Mouse (Mus musculus): Measurements from ENCODE around the gene Cerkl. TPM values are rescaled to one million over a fixed set of nuclear protein-coding genes. Genes with fewer than 3 reads are reported as not detected.

Gene Cerkl
- polyA plus RNA-seq, 1 experiment from 2014 or later, result 0.30 TPM

- Histone ChIP-seq H3K27ac (no peak overlapping the region), H3K27me3 (no peaks in the 10 kb centered on the region), H3K4me1 (no peaks in the 10 kb centered on the region), H3K9me3 (no peaks in the 10 kb centered on the region), H3K4me2 (no peak overlapping the region), H3K36me3 (no peaks in the 10 kb centered on the region), H3K9ac (no peak overlapping the region), H3K4me3 (no peak overlapping the region)
- 59% methylated on average over 8 of the region's 8 CpGs for WGBS
- no peak for ATAC-seq (ENCODE audit: borderline replicate concordance, extremely low read depth, low FRiP score, low TSS enrichment)
These were observed 57.2 kb downstream of the Cerkl start for GRCm38 (mm10) chr2:79399234-79400000.

- Histone ChIP-seq H3K9me3 (no peaks in the 10 kb centered on the region), H3K27me3 (no peaks in the 10 kb centered on the region), H3K36me3 (no peaks in the 10 kb centered on the region), H3K27ac (no peak overlapping the region), H3K9ac (no peak overlapping the region), H3K4me3 (no peak overlapping the region), H3K4me1 (no peaks in the 10 kb centered on the region), H3K4me2 (no peak overlapping the region)
- ATAC-seq (ENCODE audit: borderline replicate concordance, extremely low read depth, low FRiP score, low TSS enrichment), result no peak
- WGBS, result 51% methylated on average over 5 of the region's 5 CpGs
These were observed 57.8 kb downstream of the Cerkl start for GRCm38 (mm10) chr2:79398831-79399230.

GRCm38 (mm10) chr2:79398343-79398742 lies 58.2 kb downstream of the Cerkl start:
- Histone ChIP-seq H3K27ac (no peak overlapping the region), H3K27me3 (no peaks in the 10 kb centered on the region), H3K9me3 (no peaks in the 10 kb centered on the region), H3K4me1 (no peaks in the 10 kb centered on the region), H3K4me2 (no peak overlapping the region), H3K4me3 (no peak overlapping the region), H3K9ac (no peak overlapping the region), H3K36me3 (no peaks in the 10 kb centered on the region)
- no peak for ATAC-seq (ENCODE audit: borderline replicate concordance, extremely low read depth, low FRiP score, low TSS enrichment)
- 49% methylated on average over 2 of the region's 2 CpGs for WGBS

- Histone ChIP-seq H3K27ac (no peak overlapping the region), H3K4me3 (no peak overlapping the region), H3K9ac (no peak overlapping the region), H3K4me2 (no peak overlapping the region), H3K9me3 (no peaks in the 10 kb centered on the region), H3K36me3 (no peaks in the 10 kb centered on the region), H3K4me1 (no peaks in the 10 kb centered on the region), H3K27me3 (no peaks in the 10 kb centered on the region)
- WGBS, result 55% methylated on average over 2 of the region's 2 CpGs
- ATAC-seq (ENCODE audit: borderline replicate concordance, extremely low read depth, low FRiP score, low TSS enrichment), result no peak
These were observed 59.5 kb downstream of the Cerkl start for GRCm38 (mm10) chr2:79397107-79397506.

- H3K9ac ChIP-seq, result no peak overlapping the region
- H3K4me1 ChIP-seq, result no peaks in the 10 kb centered on the region
- ATAC-seq (ENCODE audit: borderline replicate concordance, extremely low read depth, low FRiP score, low TSS enrichment), result no peak
- no peak overlapping the region for H3K4me3 ChIP-seq
- no peaks in the 10 kb centered on the region for H3K9me3 ChIP-seq
- H3K4me2 ChIP-seq, result no peak overlapping the region
- H3K27me3 ChIP-seq, result no peaks in the 10 kb centered on the region
- 35% methylated on average over 12 of the region's 12 CpGs for WGBS
- no peaks in the 10 kb centered on the region for H3K36me3 ChIP-seq
- no peak overlapping the region for H3K27ac ChIP-seq
These were observed 77.2 kb downstream of the Cerkl start for GRCm38 (mm10) chr2:79379087-79380041.

GRCm38 (mm10) chr2:79378346-79379086 lies 78.1 kb downstream of the Cerkl start:
- Histone ChIP-seq H3K4me3 (no peak overlapping the region), H3K9me3 (no peaks in the 10 kb centered on the region), H3K36me3 (no peaks in the 10 kb centered on the region), H3K4me1 (no peaks in the 10 kb centered on the region), H3K27me3 (no peaks in the 10 kb centered on the region), H3K27ac (no peak overlapping the region), H3K4me2 (no peak overlapping the region), H3K9ac (no peak overlapping the region)
- 60% methylated on average over 8 of the region's 8 CpGs for WGBS
- no peak for ATAC-seq (ENCODE audit: borderline replicate concordance, extremely low read depth, low FRiP score, low TSS enrichment)

GRCm38 (mm10) chr2:79372486-79373200 lies 83.9 kb downstream of the Cerkl start:
- no peak overlapping the region for H3K9ac ChIP-seq
- H3K36me3 ChIP-seq, result no peaks in the 10 kb centered on the region
- H3K27ac ChIP-seq, result no peak overlapping the region
- H3K9me3 ChIP-seq, result no peaks in the 10 kb centered on the region
- no peak overlapping the region for H3K4me3 ChIP-seq
- no peak for ATAC-seq (ENCODE audit: borderline replicate concordance, extremely low read depth, low FRiP score, low TSS enrichment)
- H3K27me3 ChIP-seq, result no peaks in the 10 kb centered on the region
- WGBS, result 42% methylated on average over 6 of the region's 6 CpGs
- H3K4me1 ChIP-seq, result no peaks in the 10 kb centered on the region
- H3K4me2 ChIP-seq, result no peak overlapping the region

- no peak for ATAC-seq (ENCODE audit: borderline replicate concordance, extremely low read depth, low FRiP score, low TSS enrichment)
- Histone ChIP-seq H3K27me3 (no peaks in the 10 kb centered on the region), H3K27ac (no peak overlapping the region), H3K4me2 (no peak overlapping the region), H3K4me3 (no peak overlapping the region), H3K9ac (no peak overlapping the region), H3K4me1 (no peaks in the 10 kb centered on the region), H3K36me3 (no peaks in the 10 kb centered on the region), H3K9me3 (no peaks in the 10 kb centered on the region)
- WGBS, result 71% methylated on average over 2 of the region's 2 CpGs
These were observed 84.5 kb downstream of the Cerkl start for GRCm38 (mm10) chr2:79372154-79372467.

GRCm38 (mm10) chr2:79371326-79372153 lies 85.0 kb downstream of the Cerkl start:
- WGBS, result 84% methylated on average over 7 of the region's 7 CpGs
- no peak overlapping the region for H3K9ac ChIP-seq
- no peak overlapping the region for H3K4me3 ChIP-seq
- no peak for ATAC-seq (ENCODE audit: borderline replicate concordance, extremely low read depth, low FRiP score, low TSS enrichment)
- H3K36me3 ChIP-seq, result no peaks in the 10 kb centered on the region
- H3K27me3 ChIP-seq, result no peaks in the 10 kb centered on the region
- no peak overlapping the region for H3K27ac ChIP-seq
- no peaks in the 10 kb centered on the region for H3K4me1 ChIP-seq
- no peak overlapping the region for H3K4me2 ChIP-seq
- no peaks in the 10 kb centered on the region for H3K9me3 ChIP-seq

GRCm38 (mm10) chr2:79370711-79371312 lies 85.8 kb downstream of the Cerkl start:
- no peaks in the 10 kb centered on the region for H3K27me3 ChIP-seq
- no peak overlapping the region for H3K4me2 ChIP-seq
- ATAC-seq (ENCODE audit: borderline replicate concordance, extremely low read depth, low FRiP score, low TSS enrichment), result no peak
- no peak overlapping the region for H3K9ac ChIP-seq
- H3K36me3 ChIP-seq, result no peaks in the 10 kb centered on the region
- no peak overlapping the region for H3K27ac ChIP-seq
- no peak overlapping the region for H3K4me3 ChIP-seq
- WGBS, result 78% methylated on average over 9 of the region's 9 CpGs
- H3K9me3 ChIP-seq, result no peaks in the 10 kb centered on the region
- H3K4me1 ChIP-seq, result no peaks in the 10 kb centered on the region
